Mouse (Mus musculus) 3134 (cell line): Measurements from ENCODE around the gene Gm17334.
A peak's percentile ranks its signal among the peaks of the same experiment; 100 is the strongest.

Source experiments
- DNase-seq: peaks from one replicate; pipeline ENCODE4 v3.0.0-alpha.2; 2011; ENCODE audit warnings: low spot score; ENCODE audit not compliant: insufficient read length; ENCODE audit errors: extremely low read depth

Gm17334 gene

DNA sequence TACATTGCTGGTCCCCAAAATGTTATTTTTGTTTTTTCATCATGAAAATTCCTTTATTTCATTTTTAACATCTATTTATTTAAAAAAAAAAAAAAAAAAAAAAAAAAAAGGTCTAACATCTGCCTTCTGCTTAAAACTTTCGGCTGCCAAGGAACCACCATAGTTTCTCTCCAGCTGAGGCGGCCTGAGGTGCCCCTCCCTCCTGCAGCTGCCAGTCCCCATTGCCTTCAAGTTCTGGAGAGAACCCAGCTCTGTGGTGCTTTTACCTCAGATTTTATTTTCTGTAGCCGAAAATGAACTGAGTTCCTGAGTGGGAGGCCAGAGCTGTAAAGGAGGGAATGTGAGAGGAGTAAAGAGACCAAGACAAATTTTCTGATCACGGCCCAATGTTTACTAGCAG lies 23.7 kb downstream of the Gm17334 start:
- no peak for DNase-seq

DNA sequence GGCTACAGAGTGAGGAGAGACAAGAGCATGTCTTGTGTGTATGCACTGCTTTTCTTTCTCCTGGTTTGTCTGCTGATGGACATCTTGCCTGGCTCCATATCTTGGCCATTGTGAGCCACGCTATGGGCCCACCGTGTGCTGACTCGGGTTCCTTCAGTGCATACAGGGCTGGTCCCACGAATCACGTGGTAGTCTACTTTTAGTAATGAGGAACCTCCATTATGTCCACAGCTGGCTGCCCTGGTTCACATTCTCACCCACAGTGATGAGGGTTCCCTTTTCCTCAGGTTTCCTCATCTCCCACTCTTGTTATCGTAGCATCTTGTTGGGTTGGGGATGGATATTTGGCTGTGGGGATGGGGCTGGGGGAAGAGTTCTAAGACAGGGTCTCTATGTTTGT lies 24.4 kb downstream of the Gm17334 start:
- no peak for DNase-seq

DNA sequence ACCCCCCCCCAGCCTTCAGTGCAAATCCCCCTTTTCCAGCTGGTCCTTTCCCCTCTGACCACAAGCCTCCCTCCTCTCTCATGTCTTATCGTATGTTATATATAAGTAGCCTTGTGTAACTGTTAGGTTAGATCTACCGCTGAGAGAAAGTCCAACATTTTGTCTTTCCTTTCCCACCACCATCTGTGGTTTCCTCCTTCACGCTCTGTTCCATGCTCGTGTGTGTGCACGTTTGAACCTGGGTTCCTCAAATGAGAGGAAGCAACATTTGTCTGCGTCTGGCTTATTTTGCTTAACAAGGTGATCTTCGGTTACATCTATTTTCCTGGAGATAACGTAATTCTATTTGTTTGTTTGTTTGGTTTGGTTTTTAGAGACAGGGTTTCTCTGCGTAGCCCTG lies 25.0 kb downstream of the Gm17334 start:
- DNase-seq, result no peak

DNA sequence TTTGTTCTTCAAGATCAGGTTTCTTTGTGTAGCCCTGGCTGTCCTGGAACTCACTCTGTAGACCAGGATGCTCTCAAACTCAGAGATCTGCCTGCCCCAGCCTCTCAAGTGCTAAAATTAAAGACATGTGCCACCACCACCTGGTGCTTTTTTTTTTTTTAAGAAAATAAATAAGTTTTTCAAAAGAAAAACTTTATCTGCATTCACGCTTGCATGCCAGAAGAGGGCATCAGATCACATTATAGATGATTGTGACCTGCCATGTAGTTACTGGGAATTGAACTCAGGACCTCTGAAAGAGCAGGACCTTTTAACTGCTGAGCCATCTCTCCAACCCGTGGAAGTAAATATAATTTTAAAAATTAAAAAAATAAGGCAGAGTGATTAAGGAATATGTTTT lies 27.7 kb downstream of the Gm17334 start:
- no peak for DNase-seq

DNA sequence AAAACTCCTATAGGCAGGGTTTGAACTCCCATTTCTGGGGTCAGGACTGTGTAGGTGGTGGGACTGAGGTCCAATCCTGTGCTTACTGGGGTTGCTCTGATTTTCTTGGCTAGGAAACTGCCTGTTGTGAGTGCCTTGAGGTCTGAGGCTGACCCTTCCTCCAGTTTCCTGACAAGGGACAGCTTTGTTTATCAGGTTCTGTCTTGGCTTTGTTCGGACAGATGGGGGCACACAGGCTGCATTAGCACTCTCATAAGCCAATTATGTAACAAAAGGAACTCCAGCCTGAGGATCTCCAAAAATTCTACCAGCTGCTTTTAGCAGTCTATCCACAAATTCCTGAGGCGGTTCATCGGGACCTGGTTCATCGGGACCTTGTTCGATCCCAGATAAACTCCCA lies 30.6 kb downstream of the Gm17334 start:
- no peak for DNase-seq

DNA sequence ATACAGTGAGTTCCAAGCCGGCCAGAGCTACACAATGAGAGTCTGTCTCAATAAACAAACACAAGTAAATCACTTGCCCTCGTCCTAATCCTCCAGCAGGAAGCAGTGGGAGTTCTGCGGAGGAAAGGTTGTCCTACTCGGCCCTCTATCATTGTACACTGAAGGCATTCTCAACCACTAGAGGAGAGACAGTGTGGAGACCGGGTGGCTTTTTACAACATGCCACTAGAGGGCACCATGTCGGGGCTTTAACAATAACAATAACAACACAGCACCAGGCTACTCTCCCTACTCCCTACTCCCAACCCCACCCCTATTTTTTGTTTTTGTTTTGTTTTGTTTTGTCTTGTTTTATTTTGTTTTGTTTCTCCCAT lies 35.4 kb downstream of the Gm17334 start:
- DNase-seq, result no peak

DNA sequence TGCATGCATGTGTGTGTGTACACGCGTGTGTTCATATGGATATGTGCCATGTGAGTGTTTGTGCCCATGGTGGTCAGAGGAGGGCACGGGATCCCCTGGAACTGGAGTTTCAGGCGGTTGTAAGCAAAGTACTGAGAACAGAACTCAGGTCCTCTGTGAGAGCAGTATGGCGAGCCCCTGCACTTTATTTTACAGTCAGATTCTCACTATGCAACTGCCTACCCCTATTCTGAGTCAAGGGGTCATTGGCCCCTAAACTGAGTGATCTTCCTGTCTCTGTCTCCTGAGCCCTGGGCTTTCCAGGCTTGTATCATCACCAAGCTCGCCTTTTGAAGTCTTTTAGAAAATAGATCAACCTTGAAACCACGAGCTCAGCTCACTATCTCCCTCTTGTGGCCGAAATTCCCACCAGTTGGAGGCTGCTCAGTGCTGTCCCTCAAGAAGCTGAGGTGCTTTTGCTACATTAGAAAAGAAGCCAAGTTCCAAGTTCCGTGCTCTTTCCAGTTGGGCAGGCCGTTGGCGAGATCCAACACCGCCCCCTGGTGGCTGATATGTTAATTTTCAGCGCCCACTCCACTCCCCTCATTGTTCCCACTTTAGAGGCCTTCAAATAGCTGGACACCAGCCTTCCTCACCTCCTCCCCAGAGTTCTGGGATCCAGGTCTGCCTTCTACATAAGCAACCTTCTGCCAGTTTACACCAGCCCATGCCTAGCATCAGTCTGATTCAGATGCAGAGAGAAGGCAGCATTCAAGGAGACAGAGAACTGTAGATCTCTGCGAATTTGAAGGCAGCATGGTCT lies 36.0 kb downstream of the Gm17334 start:
- DNase-seq, result peak; percentile 82

DNA sequence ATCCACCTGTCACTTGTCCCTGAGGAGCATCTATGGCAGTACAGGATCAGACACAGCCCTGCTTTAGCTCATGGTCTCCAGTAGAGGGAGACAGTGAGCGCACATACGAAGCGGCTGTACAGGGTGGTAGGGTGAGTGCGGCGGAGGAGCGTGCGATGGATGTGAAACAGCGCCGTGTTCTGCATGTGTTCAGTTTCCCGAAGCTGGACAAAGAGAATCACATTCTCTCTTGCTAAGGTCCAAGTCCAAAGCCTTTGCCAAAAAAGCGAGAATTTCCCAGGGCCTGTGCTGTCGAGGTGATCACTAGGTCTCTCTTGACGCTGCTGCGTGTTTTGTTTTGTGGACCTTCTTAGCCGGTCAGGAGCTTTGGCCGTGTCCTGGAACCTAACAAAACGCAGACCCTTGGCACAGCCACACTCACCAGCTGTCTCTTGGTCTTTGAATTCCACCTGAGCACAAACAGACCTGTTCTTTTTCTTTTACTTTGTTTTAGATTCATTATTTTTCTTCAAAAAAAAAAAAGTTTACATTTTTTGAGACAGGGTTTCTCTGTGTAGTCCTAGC lies 37.2 kb downstream of the Gm17334 start:
- DNase-seq, result peak; percentile 66

DNA sequence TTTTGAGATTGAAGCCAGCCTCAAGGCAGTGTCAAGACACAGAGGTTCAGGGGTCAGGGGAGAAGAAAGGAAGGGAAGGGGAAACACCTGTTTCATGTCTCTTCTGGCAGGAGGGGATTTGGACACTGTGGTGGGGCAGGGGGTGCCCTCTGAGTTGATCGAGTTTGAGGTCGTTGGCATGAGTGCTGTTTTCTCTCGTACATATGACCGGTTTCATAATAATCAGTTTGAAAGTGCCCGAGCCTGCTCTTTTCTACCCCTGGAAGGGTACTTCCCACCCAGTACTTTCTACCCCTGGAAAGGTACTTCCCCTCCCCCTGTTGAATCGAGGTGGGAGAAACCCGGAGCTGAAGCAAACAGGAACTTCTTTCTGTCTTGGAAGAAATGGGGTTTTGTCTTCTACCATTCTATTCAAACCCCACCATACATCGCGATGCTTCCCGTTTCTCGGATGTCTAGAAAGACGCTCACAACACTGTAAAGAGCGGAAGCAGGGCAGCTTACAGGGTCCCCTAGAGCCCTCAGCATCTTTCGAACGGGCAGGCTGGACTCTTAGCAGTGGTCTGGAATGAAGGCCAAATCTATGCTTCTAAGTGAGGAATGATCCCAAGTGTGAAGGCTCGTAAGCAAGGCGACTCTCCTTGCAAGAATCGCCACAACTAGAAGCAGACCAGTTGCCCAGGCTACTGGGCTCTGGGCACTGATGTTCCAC lies 37.9 kb downstream of the Gm17334 start:
- DNase-seq, result no peak

DNA sequence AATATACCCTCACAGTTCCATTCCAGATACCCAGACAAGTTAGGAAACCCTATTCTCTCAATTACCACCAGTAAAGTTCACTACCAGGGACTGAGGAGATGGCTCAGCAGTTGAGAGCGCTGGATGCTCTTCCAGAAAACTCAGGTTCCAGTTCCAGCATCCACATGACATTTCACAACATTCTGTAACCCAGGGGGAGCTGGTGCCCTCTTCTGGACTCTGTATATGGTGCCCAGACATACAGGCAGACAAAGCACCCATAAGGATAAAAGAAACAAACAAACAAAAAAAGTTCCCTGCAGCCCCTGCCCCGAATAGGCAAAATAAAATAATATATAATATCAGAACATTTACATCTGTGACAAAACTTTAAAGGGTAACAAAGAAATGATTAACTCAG lies 38.6 kb downstream of the Gm17334 start:
- no peak for DNase-seq

DNA sequence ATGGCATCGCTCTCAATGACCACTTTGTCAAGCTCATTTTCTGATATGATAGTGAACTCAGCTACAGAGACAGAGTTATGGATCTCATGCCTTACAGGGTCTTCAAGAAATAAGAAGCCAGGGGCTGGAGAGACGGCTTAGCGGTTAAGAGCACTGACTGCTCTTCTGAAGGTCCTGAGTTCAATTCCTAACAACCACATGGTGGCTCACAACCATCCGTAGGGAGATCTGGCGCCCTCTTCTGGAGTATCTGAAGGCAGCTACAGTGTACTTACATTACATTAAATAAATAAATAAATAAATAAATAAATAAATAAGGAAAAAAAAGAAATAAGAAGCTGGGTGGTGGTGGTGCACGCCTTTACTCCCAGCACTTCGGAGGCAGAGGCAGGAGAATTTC lies 39.2 kb downstream of the Gm17334 start:
- no peak for DNase-seq

DNA sequence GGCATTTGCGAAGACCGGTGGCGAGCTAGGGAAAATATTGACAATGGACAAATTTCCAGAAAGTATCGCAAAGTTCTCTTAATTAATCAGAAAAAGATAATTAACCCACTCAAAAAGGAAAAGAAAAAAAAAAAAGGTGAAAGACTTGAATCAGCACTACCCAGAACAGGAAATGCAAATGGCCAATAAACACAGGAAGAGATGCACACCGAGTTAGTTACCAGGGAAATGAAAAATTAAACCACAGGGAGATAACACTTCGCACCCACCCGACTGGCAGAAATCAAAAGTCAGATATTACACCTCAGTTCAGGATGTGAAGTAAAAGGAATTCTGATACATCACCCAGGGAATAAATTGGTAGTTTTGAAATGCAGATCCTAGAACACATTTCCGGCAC lies 40.7 kb downstream of the Gm17334 start:
- DNase-seq, result no peak

DNA sequence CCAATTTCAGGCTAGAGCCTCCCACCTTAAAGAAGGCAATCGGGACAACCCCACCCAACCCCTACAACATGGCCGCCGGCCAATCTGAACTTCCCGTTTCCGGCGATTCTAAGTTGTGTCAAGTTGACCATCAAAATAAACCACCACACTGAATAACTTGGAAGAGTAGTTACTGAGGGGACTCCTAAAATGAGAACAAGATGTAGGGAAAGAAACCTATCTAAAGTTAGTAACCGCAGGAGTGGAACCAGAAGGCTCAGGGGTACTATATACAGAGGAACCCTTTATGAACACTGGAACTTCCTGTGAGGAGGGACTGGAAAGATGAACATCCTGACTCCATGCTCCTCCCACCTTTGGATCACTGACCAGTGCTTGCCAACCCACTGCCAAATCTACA lies 41.5 kb downstream of the Gm17334 start:
- DNase-seq, result no peak
